14 mouse cellular contexts compared by ENCODE assay signal in genomic region chr6:107222602-107223001, GRCm38 (mm10).
"Had no signal": no experiment of that assay in that cellular context is flagged by ENCODE, and none has a peak within 500 bp of the region (broad histone marks: within the 10 kb centered on the region; RNA-seq: fewer than 3 reads in every experiment).

No protein-coding gene starts in this region.

- DNase-seq: kidney, adult 2 months; kidney, postnatal 14 days; left cerebral cortex, postnatal 4 days; lung, adult 18-20 months; right cerebral cortex, postnatal 4 days; spleen, adult 18-20 months; thymus, adult 2 months; thymus, postnatal 25 days had no signal

- H3K27me3 ChIP-seq: intestine, embryonic 15.5 days; kidney, embryonic 15.5 days; limb, embryonic 13.5 days; neural tube, embryonic 15.5 days had no signal

- H3K4me2 ChIP-seq: intestine, embryonic 15.5 days; kidney, embryonic 15.5 days; limb, embryonic 13.5 days; neural tube, embryonic 15.5 days had no signal

- H3K4me1 ChIP-seq: intestine, embryonic 15.5 days; kidney, embryonic 15.5 days; limb, embryonic 13.5 days; neural tube, embryonic 15.5 days had no signal

- H3K4me3 ChIP-seq: intestine, embryonic 15.5 days; kidney, embryonic 15.5 days; limb, embryonic 13.5 days; myocyte; neural tube, embryonic 15.5 days had no signal

- ATAC-seq: intestine, embryonic 15.5 days had no signal

- H3K27ac ChIP-seq: intestine, embryonic 15.5 days; kidney, embryonic 15.5 days; limb, embryonic 13.5 days; liver, embryonic 14.5 days; neural tube, embryonic 15.5 days had no signal

- H3K36me3 ChIP-seq: intestine, embryonic 15.5 days; kidney, embryonic 15.5 days; limb, embryonic 13.5 days; neural tube, embryonic 15.5 days had no signal

- H3K9me3 ChIP-seq: intestine, embryonic 15.5 days; kidney, embryonic 15.5 days; limb, embryonic 13.5 days; neural tube, embryonic 15.5 days had no signal

- H3K9ac ChIP-seq: intestine, embryonic 15.5 days; kidney, embryonic 15.5 days; limb, embryonic 13.5 days; liver, embryonic 14.5 days; neural tube, embryonic 15.5 days had no signal
